ENCODE assay signal across 8 mouse cellular contexts in the genomic region with DNA sequence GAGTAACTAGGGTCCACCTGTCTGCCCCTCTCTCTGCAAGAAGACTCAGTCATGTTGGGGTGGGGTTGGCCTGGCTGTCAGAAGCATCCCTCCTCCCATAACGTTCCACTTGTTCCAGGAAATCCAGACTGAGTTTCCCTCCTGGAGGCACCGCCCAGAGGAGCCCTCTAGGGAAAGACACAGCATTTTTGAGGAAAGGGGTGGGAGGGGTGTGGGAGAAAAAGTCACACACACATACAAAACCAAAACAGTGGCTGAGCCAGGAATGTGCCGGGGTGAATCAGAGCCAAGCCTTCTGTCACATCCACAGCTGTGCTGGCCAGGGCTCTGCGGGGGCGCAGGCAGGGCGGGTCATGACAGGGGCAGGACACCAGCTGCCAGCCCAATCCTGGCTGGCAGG. TPM values are rescaled to one million over a fixed set of nuclear protein-coding genes. Genes with fewer than 3 reads are reported as not detected.
DNase-seq lines count a peak whose midpoint lies in the region; ATAC-seq lines count a peak whose summit lies in the region.

No protein-coding gene starts in this region.

- no peak overlapping the region for H3K9ac ChIP-seq in lung, embryonic 15.5 days

- no peaks in the 10 kb centered on the region for H3K36me3 ChIP-seq in lung, embryonic 15.5 days

- peak; percentile 8 for DNase-seq in right cerebral cortex, adult 18-20 months
- DNase-seq in right cerebral cortex, postnatal 14 days = no peak
- peak; percentile 86 to 87 for DNase-seq in heart, postnatal 14 days
- DNase-seq in yolk sac, embryonic 10.5 days (ENCODE audit: low spot score) = no peak
- no peak for DNase-seq in frontal cortex, postnatal 25 days (ENCODE audit: low spot score in 2 of 2)

- no peak overlapping the region for H3K4me2 ChIP-seq in lung, embryonic 15.5 days

- intact Hi-C loops in heart, postnatal 14 days (cut with DNase I) = no loop called here

- H3K27ac ChIP-seq in brown adipose tissue, adult 24 weeks (replicated peaks; ENCODE audit: low read depth, low read length) = peak overlapping the region; percentile 100
- H3K27ac ChIP-seq in lung, embryonic 15.5 days = peak overlapping the region; percentile 26; the same call in 1 of the 2 replicates

- peak overlapping the region; percentile 44 for H3K4me3 ChIP-seq in brown adipose tissue, adult 24 weeks (ENCODE audit: insufficient read depth, low read depth, low read length)
- no peak overlapping the region for H3K4me3 ChIP-seq in lung, embryonic 15.5 days

- peak; percentile 86 for ATAC-seq in lung, embryonic 15.5 days (ENCODE audit: borderline replicate concordance, extremely low read depth, low FRiP score, low TSS enrichment)
- ATAC-seq in cerebellum, adult (ENCODE audit: insufficient number of reproducible peaks, low FRiP score, low TSS enrichment) = no peak

- WGBS in lung, embryonic 15.5 days = 26% methylated on average over 6 of the region's 6 CpGs

- H3K27me3 ChIP-seq in lung, embryonic 15.5 days = no peaks in the 10 kb centered on the region

- peaks cover 7% of the 10 kb centered on the region; the same call in 1 of the 2 replicates for H3K4me1 ChIP-seq in brown adipose tissue, adult 24 weeks (ENCODE audit: control insufficient read depth, insufficient read depth, insufficient read length, low read length)
- H3K4me1 ChIP-seq in lung, embryonic 15.5 days = peaks cover 12% of the 10 kb centered on the region

- no peaks in the 10 kb centered on the region for H3K9me3 ChIP-seq in lung, embryonic 15.5 days

RNA-seq across cellular contexts. Expression of a gene that starts 37.0 kb away (rescaled TPM):
- 12.1 and 20.7 TPM in 2 replicates for polyA plus RNA-seq in brown adipose tissue, adult 24 weeks (2012; ENCODE audit: insufficient read depth, insufficient read length, missing spikeins)
- 10 to 100 TPM; 40.0 to 43.0 TPM for total RNA-seq in heart, postnatal 14 days (2021)
- polyA plus RNA-seq in lung, embryonic 15.5 days (2015; fragmentation: Nextera tagmentation; extraction: Ambion mirVana) = 7.8 and 9.0 TPM in 2 replicates

RNA-seq across cellular contexts. Expression of a gene that starts 46.3 kb away (rescaled TPM):
- polyA plus RNA-seq in brown adipose tissue, adult 24 weeks (2012; ENCODE audit: insufficient read depth, insufficient read length, missing spikeins) = 90.2 and 95.3 TPM in 2 replicates
- total RNA-seq in heart, postnatal 14 days (2021) = 100 to 1,000 TPM in 1 of 2 experiments, 10 to 100 TPM in 1; 98.1 to 101 TPM
- polyA plus RNA-seq in lung, embryonic 15.5 days (2015; fragmentation: Nextera tagmentation; extraction: Ambion mirVana) = 76.7 and 83.7 TPM in 2 replicates

Comparison
In these comparisons a context has a peak if more than half of its experiments do, and no peak if none do; other contexts are left out.
1. DNase-seq: peak in right cerebral cortex, adult 18-20 months (single experiment) and heart, postnatal 14 days (2 of 2); none in right cerebral cortex, postnatal 14 days (single experiment), yolk sac, embryonic 10.5 days (single experiment) and frontal cortex, postnatal 25 days (0 of 2).